Mouse (Mus musculus) E14TG2a.4 (cell line): ENCODE data around the gene Gabbr2.
"Not testable (repeated sequence)": the region's sequence is repeated elsewhere in the genome, so short reads cannot be mapped to it uniquely, and the experiment has no call there.

Experiments used
- H3K27me3 ChIP-seq: 2 replicates; pipeline ENCODE4 v1.6.1; 2014; ENCODE audit warnings: low read length, control low read depth; ENCODE audit not compliant: insufficient read depth
- H3K36me3 ChIP-seq: 2 replicates; pipeline ENCODE4 v1.6.1; 2014; ENCODE audit warnings: low read length, control low read depth; ENCODE audit not compliant: insufficient read depth
- H3K4me1 ChIP-seq: replicated peaks from 2 replicates; pipeline ENCODE4 v1.6.1; 2014; ENCODE audit warnings: low read depth, low read length, control low read depth
- H3K4me3 ChIP-seq: replicated peaks from 2 replicates; pipeline ENCODE4 v1.5.1; 2014; ENCODE audit warnings: mild to moderate bottlenecking, low read length
- H3K9me3 ChIP-seq: 2 replicates; pipeline ENCODE4 v1.6.1; 2014; ENCODE audit warnings: low read length, control low read depth
- CTCF ChIP-seq: conservative IDR thresholded peaks from 2 replicates; pipeline ENCODE4 v1.5.1; 2014; ENCODE audit warnings: low read length
- NANOG ChIP-seq: IDR thresholded peaks from 2 replicates; pipeline ENCODE4 v1.6.1; 2014; ENCODE audit warnings: borderline replicate concordance, low read length, mixed read lengths
- POU5F1 ChIP-seq: IDR thresholded peaks from 2 replicates; pipeline ENCODE4 v1.6.1; 2014; ENCODE audit warnings: low read length, borderline replicate concordance

Gabbr2 gene

DNA sequence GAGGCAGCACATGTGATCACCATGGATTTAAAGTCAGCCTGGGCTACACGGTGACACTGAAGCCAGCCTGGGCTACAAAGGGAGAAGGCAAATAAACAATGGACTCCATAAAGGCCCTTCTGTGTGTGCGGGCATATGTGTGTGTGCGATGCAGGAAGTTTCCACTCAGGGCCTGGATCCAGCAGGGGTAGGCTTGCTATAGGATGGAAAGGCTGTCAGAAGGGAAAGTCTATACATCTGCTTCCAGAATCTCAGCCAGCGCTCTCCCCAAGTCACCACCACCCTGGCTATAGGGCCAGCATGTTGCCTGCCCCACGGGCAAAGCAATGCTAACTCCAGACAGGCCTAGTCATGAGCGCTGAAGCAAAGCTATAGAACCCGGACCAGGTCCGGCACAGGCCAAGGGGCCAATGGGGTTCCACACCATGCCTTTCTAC, 348.0 kb downstream of the Gabbr2 start:
- Histone ChIP-seq H3K4me1 (peaks cover 29% of the 10 kb centered on the region), H3K9me3 (no peaks in the 10 kb centered on the region), H3K4me3 (peak overlapping the region; percentile 23; the same call in 1 of the 2 replicates), H3K27me3 (peaks cover 5% of the 10 kb centered on the region), H3K36me3 (peaks cover 13% of the 10 kb centered on the region; the same call in 1 of the 2 replicates)
- no peak for TF ChIP-seq NANOG
- no peak for TF ChIP-seq POU5F1
- TF ChIP-seq CTCF: no peak

GRCm38 (mm10) chr4:46642924-46643675, 348.6 kb downstream of the Gabbr2 start:
- TF ChIP-seq NANOG (no peak), CTCF (no peak), POU5F1 (no peak)
- Histone ChIP-seq H3K9me3 (no peaks in the 10 kb centered on the region), H3K36me3 (peaks cover 13% of the 10 kb centered on the region; the same call in 1 of the 2 replicates), H3K4me3 (peak overlapping the region; percentile 46; the same call in 1 of the 2 replicates), H3K27me3 (no peaks in the 10 kb centered on the region; the same call in 1 of the 2 replicates), H3K4me1 (peaks cover 34% of the 10 kb centered on the region)

GRCm38 (mm10) chr4:46641283-46641682, 350.4 kb downstream of the Gabbr2 start:
- TF ChIP-seq NANOG: no peak
- TF ChIP-seq POU5F1: no peak
- no peak for TF ChIP-seq CTCF
- Histone ChIP-seq H3K9me3 (no peaks in the 10 kb centered on the region), H3K4me3 (no peak overlapping the region), H3K27me3 (no peaks in the 10 kb centered on the region), H3K36me3 (peaks cover 13% of the 10 kb centered on the region; the same call in 1 of the 2 replicates), H3K4me1 (peaks cover 49% of the 10 kb centered on the region)

DNA sequence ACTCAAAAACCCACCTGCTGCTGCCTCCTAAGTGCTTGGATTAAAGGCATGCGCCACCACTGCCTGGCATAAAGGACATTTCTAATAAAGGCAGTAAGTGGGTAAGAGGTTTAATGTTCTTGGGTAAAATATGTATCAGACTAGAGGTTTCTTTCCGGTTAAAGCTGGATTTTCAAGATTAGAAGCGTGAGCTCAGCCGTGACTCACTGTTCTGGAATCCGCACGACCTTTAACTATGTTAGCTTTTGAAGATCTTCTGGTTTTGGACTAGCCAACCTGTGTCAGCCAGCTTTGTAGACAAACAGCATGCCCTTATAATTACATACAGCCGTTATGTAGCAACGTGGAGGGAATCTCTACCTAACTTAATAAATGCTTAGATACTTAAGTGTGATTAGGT, 351.8 kb downstream of the Gabbr2 start:
- no peak for TF ChIP-seq CTCF
- no peak for TF ChIP-seq POU5F1
- no peak for TF ChIP-seq NANOG
- H3K9me3 ChIP-seq: no peaks in the 10 kb centered on the region
- H3K4me3 ChIP-seq: no peak overlapping the region
- H3K4me1 ChIP-seq: peaks cover 62% of the 10 kb centered on the region
- H3K27me3 ChIP-seq: no peaks in the 10 kb centered on the region
- peaks cover 13% of the 10 kb centered on the region; the same call in 1 of the 2 replicates for H3K36me3 ChIP-seq

DNA sequence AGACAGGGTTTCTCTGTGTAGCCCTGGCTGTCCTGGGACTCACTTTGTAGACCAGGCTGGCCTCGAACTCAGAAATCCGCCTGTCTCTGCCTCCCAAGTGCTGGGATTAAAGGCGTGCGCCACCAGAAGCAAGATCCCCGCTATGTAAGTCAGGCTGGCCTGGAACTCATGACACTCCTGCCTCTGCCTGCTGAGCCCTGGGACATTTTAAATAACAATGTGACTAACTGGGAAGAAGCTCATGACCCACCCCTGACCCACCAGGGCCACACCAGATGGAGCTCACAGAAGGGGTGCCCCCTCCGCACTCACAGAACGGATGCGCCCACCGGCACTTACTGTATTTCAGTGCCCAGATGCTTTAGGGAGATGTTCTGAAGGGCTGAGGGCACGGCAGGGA, 354.4 kb downstream of the Gabbr2 start:
- H3K9me3 ChIP-seq, H3K36me3 ChIP-seq, H3K27me3 ChIP-seq: not testable (repeated sequence)
- Histone ChIP-seq H3K4me3 (0 out of 2 replicates have a peak overlapping the region, but pooled peaks have one; percentile 7), H3K4me1 (peaks cover 56% of the 10 kb centered on the region)

- TF ChIP-seq POU5F1 (no peak), NANOG (no peak), CTCF (no peak)
- Histone ChIP-seq H3K4me1 (peaks cover 57% of the 10 kb centered on the region), H3K9me3 (no peaks in the 10 kb centered on the region), H3K27me3 (no peaks in the 10 kb centered on the region), H3K4me3 (peak overlapping the region; percentile 41), H3K36me3 (no peaks in the 10 kb centered on the region)
These were observed 355.8 kb downstream of the Gabbr2 start for GRCm38 (mm10) chr4:46635702-46636430.

DNA sequence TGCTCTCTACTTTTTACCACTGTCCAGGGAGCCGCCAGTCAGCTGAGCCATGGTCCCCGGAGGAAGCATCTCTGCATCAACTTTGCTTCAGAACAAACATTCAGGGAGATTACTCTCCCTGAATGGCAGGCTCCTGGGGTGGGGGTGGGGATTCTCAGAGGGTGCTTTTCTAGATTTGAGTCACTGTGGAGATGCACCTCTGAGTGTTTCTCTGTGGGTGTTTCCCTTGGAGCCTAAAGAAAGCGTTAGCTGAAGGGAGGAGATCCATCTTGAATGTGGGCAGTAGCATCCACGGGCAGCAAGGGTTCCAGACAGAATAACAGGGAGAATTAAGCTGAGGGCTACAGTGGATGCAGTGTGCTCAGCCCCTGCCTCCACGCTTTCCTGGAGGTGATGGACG, 356.8 kb downstream of the Gabbr2 start:
- peaks cover 66% of the 10 kb centered on the region for H3K4me1 ChIP-seq
- no peaks in the 10 kb centered on the region for H3K27me3 ChIP-seq
- H3K36me3 ChIP-seq: no peaks in the 10 kb centered on the region
- TF ChIP-seq POU5F1 (no peak), CTCF (no peak)
- H3K4me3 ChIP-seq: peak overlapping the region; percentile 50; the same call in 1 of the 2 replicates
- no peaks in the 10 kb centered on the region for H3K9me3 ChIP-seq

GRCm38 (mm10) chr4:46633565-46633964, 358.1 kb downstream of the Gabbr2 start:
- H3K9me3 ChIP-seq, H3K36me3 ChIP-seq, H3K27me3 ChIP-seq, H3K4me3 ChIP-seq: not testable (repeated sequence)
- H3K4me1 ChIP-seq: peaks cover 74% of the 10 kb centered on the region

- no peaks in the 10 kb centered on the region for H3K36me3 ChIP-seq
- H3K27me3 ChIP-seq: peaks cover 3% of the 10 kb centered on the region; the same call in 1 of the 2 replicates
- H3K4me1 ChIP-seq: peaks cover 74% of the 10 kb centered on the region
- no peaks in the 10 kb centered on the region for H3K9me3 ChIP-seq
- H3K4me3 ChIP-seq: no peak overlapping the region
- TF ChIP-seq CTCF (no peak), POU5F1 (no peak), NANOG (no peak)
These were observed 359.2 kb downstream of the Gabbr2 start for GRCm38 (mm10) chr4:46632465-46632864.
